Mouse (Mus musculus) liver, postnatal 0 days (tissue): ENCODE results near the gene Acad11.

Source experiments
- CTCF ChIP-seq: sonication (generic); IDR thresholded peaks from 2 replicates; pipeline ENCODE4 v1.5.1; 2016; ENCODE audit warnings: antibody characterized with exemption, low read depth
- EP300 ChIP-seq: IDR thresholded peaks from 2 replicates; pipeline ENCODE4 v1.6.1; 2016; ENCODE audit warnings: antibody characterized with exemption, low read depth, mild to moderate bottlenecking

- TF ChIP-seq CTCF, result no peak
- TF ChIP-seq EP300, result no peak
These were observed 38.3 kb downstream of the Acad11 start for GRCm38 (mm10) chr9:104101458-104101857.
